ENCODE assay signal across 9 mouse cellular contexts in genomic region chr9:56634406-56635120, GRCm38 (mm10).
DNase-seq lines count a peak whose midpoint lies in the region; TF ChIP-seq lines count a peak whose summit lies in the region.
"Had no signal": no experiment of that assay in that cellular context is flagged by ENCODE, and none has a peak within 500 bp of the region (broad histone marks: within the 10 kb centered on the region; RNA-seq: fewer than 3 reads in every experiment).

No protein-coding gene starts in this region.

- H3K4me3 ChIP-seq in heart, adult 2 months = peak overlapping the region; percentile 64
- peak overlapping the region; percentile 78 for H3K4me3 ChIP-seq in midbrain, embryonic 10.5 days

- no peak for TF ChIP-seq POLR2A in heart, adult 2 months (IDR thresholded peaks at IDR 0.05; ENCODE audit: insufficient read depth, low read depth, low read length)

- WGBS in heart, adult 2 months = 9% methylated on average over 25 of the region's 25 CpGs
- WGBS in midbrain, embryonic 10.5 days = 0% methylated on average over 25 of the region's 25 CpGs

- H3K9ac ChIP-seq in heart, adult 2 months (ENCODE audit: low read depth, low read length) = peak overlapping the region; percentile 70

- H3K36me3 ChIP-seq in heart, adult 2 months (ENCODE audit: control insufficient read depth, insufficient read depth, low read length) = no peaks in the 10 kb centered on the region
- H3K36me3 ChIP-seq in midbrain, embryonic 10.5 days = no peaks in the 10 kb centered on the region
- H3K36me3 ChIP-seq: G1E had no signal

- H3K27me3 ChIP-seq in heart, adult 2 months (ENCODE audit: control insufficient read depth, insufficient read depth, low read length) = peaks cover 6% of the 10 kb centered on the region; the same call in 1 of the 2 replicates
- peaks cover 81% of the 10 kb centered on the region for H3K27me3 ChIP-seq in midbrain, embryonic 10.5 days (ENCODE audit: low read depth, poor library complexity, severe bottlenecking)

- 0 out of 2 replicates have a peak, but pooled peaks cover 2% of the 10 kb centered on the region for H3K4me1 ChIP-seq in heart, adult 2 months (ENCODE audit: control insufficient read depth, insufficient read depth, low read length)
- peaks cover 36% of the 10 kb centered on the region for H3K4me1 ChIP-seq in midbrain, embryonic 10.5 days

- H3K79me2 ChIP-seq in heart, adult 2 months (replicated peaks; ENCODE audit: control insufficient read depth, insufficient read depth, low read length) = no peaks in the 10 kb centered on the region

- H3K27ac ChIP-seq in heart, adult 2 months = no peak overlapping the region
- H3K27ac ChIP-seq in midbrain, embryonic 10.5 days (replicated peaks) = peak overlapping the region; percentile 88

- no peaks in the 10 kb centered on the region for H3K9me3 ChIP-seq in midbrain, embryonic 10.5 days (replicated peaks)

- no peak for DNase-seq in heart, adult 2 months
- DNase-seq in heart, postnatal 4 days = no peak
- peak; percentile 50 for DNase-seq in cerebellum, adult 9-10 months
- peak; percentile 4 to 22 for DNase-seq in heart, postnatal 10 days
- peak; percentile 41 for DNase-seq in midbrain, embryonic 10.5 days (ENCODE audit: low spot score)
- no peak for DNase-seq in right cerebral cortex, postnatal 4 days
- no peak for DNase-seq in thymus, postnatal 0 days (ENCODE audit: low spot score)
- no peak for DNase-seq in spleen, postnatal 4 days (ENCODE audit: low spot score in 2 of 2)

- no peak for TF ChIP-seq CTCF in heart, adult 2 months (IDR thresholded peaks at IDR 0.05)

- no peak for TF ChIP-seq EP300 in heart, adult 2 months (IDR thresholded peaks at IDR 0.05; ENCODE audit: insufficient read depth, low read depth, low read length)

- intact Hi-C loops in heart, adult 2 months (cut with DNase I) = loop anchor here (5.0 to 10.0 kb wide), 4 partner anchors 93 to 422 kb away; partner anchors contain the start of genes Hmg20a and Peak1
- intact Hi-C loops in heart, postnatal 10 days (cut with DNase I) = loop anchor here (5.0 to 10.0 kb wide), 4 partner anchors 138 to 422 kb away; no protein-coding TSS in a partner anchor

Comparison
In these comparisons a context has a peak if more than half of its experiments do, and no peak if none do; other contexts are left out.
1. DNase-seq: peak in cerebellum, adult 9-10 months (single experiment), heart, postnatal 10 days (2 of 2) and midbrain, embryonic 10.5 days (single experiment); none in heart, adult 2 months (0 of 2), heart, postnatal 4 days (single experiment), right cerebral cortex, postnatal 4 days (single experiment), thymus, postnatal 0 days (single experiment) and spleen, postnatal 4 days (0 of 2).